Mouse (Mus musculus): ENCODE measurements around the gene Ccl11.

GRCm38 (mm10) chr11:82080865-82081264 lies 23.2 kb downstream of the Ccl11 start:
- TF ChIP-seq CTCF (IDR thresholded peaks at IDR 0.05; ENCODE audit: extremely low read depth, insufficient read depth, insufficient read length, insufficient replicate concordance) (no peak), POLR2A (IDR thresholded peaks at IDR 0.05; ENCODE audit: low read depth, low read length) (no peak)
